Mouse (Mus musculus) left cerebral cortex, postnatal 4 days (tissue): ENCODE data around the gene Ybey. TPM values are rescaled to one million over a fixed set of nuclear protein-coding genes. Genes with fewer than 3 reads are reported as not detected.

Experiments
- DNase-seq: peaks from one replicate; pipeline ENCODE4 v3.0.0-alpha.2; 2022
- intact Hi-C: fragments of 180-260 bp; cut with DNase I; formaldehyde crosslinking; loops from one replicate; pipeline ENCODE4 v1.15.1; 2025
- total RNA-seq, 2 experiments: library from RNA; stranded (reverse); gene quantifications; 2 replicates each; pipeline ENCODE4 v1.2.3; 2021

Gene Ybey
- 1 to 10 TPM; 3.8 TPM for total RNA-seq

GRCm38 (mm10) chr10:76468203-76469162 is at the start of gene Ybey, which contains the start of gene Mcm3ap:
TSS of gene Ybey (minus strand) at chr10:76469114.
TSS of gene Mcm3ap (plus strand) at chr10:76468927.
- intact Hi-C loops = no loop called here

GRCm38 (mm10) chr10:76512965-76513583 is 44.2 kb upstream of the Ybey start:
- peak; percentile 87 for DNase-seq
- intact Hi-C loops = loop anchor here (10.0 kb wide), 1 partner anchor 88 kb away; no protein-coding TSS in a partner anchor

More at GRCm38 (mm10) chr10:76468203-76469162, at the start of gene Ybey, which contains the start of gene Mcm3ap:
- peak; percentile 90 for DNase-seq

GRCm38 (mm10) chr10:76505865-76506264 is 37.0 kb upstream of the Ybey start:
- DNase-seq = no peak
- intact Hi-C loops = no loop called here

GRCm38 (mm10) chr10:76504271-76504943 is 35.5 kb upstream of the Ybey start:
- DNase-seq = no peak
- intact Hi-C loops = no loop called here

GRCm38 (mm10) chr10:76497522-76497921 is 28.6 kb upstream of the Ybey start:
- no peak for DNase-seq
- intact Hi-C loops = no loop called here

GRCm38 (mm10) chr10:76496366-76496765 is 27.5 kb upstream of the Ybey start:
- intact Hi-C loops = no loop called here
- no peak for DNase-seq

- no peak for DNase-seq
- intact Hi-C loops = no loop called here
Observed at GRCm38 (mm10) chr10:76495501-76495900, 26.6 kb upstream of the Ybey start.

- intact Hi-C loops = no loop called here
- DNase-seq = no peak
Observed at GRCm38 (mm10) chr10:76493527-76493926, 24.6 kb upstream of the Ybey start.

GRCm38 (mm10) chr10:76489205-76489604 is 20.3 kb upstream of the Ybey start:
- intact Hi-C loops = loop anchor here (10.0 kb wide), 2 partner anchors 194 to 246 kb away; no protein-coding TSS in a partner anchor
- DNase-seq = no peak

GRCm38 (mm10) chr10:76488265-76488664 is 19.4 kb upstream of the Ybey start:
- DNase-seq = no peak
- intact Hi-C loops = loop anchor here (10.0 kb wide), 2 partner anchors 193 to 247 kb away; no protein-coding TSS in a partner anchor

GRCm38 (mm10) chr10:76486302-76486701 is 17.4 kb upstream of the Ybey start:
- DNase-seq = no peak
- intact Hi-C loops = loop anchor here (10.0 kb wide), 2 partner anchors 192 to 248 kb away; no protein-coding TSS in a partner anchor

GRCm38 (mm10) chr10:76481480-76481879 is 12.6 kb upstream of the Ybey start:
- no peak for DNase-seq
- intact Hi-C loops = loop anchor here (10.0 kb wide), 2 partner anchors 187 to 253 kb away; no protein-coding TSS in a partner anchor

- no peak for DNase-seq
- intact Hi-C loops = loop anchor here (10.0 kb wide), 2 partner anchors 186 to 254 kb away; no protein-coding TSS in a partner anchor
Observed at GRCm38 (mm10) chr10:76480851-76481250, 11.9 kb upstream of the Ybey start.

- DNase-seq = no peak
- intact Hi-C loops = no loop called here
Observed at GRCm38 (mm10) chr10:76473759-76474158, 4.8 kb upstream of the Ybey start.

GRCm38 (mm10) chr10:76462721-76463120 is 6.2 kb downstream of the Ybey start:
- intact Hi-C loops = no loop called here
- DNase-seq = no peak

- DNase-seq = no peak
- intact Hi-C loops = no loop called here
Observed at GRCm38 (mm10) chr10:76462312-76462711, 6.6 kb downstream of the Ybey start.

- intact Hi-C loops = no loop called here
Observed at GRCm38 (mm10) chr10:76461255-76461654, 7.7 kb downstream of the Ybey start.

GRCm38 (mm10) chr10:76455289-76455688 is 13.6 kb downstream of the Ybey start:
- DNase-seq = peak; percentile 58
- intact Hi-C loops = no loop called here

More at GRCm38 (mm10) chr10:76461255-76461654, 7.7 kb downstream of the Ybey start:
- DNase-seq = no peak

- intact Hi-C loops = no loop called here
Observed at GRCm38 (mm10) chr10:76448851-76449250, 20.1 kb downstream of the Ybey start, which contains the start of gene 2610028H24Rik. TSS of gene 2610028H24Rik (plus strand) at chr10:76449081.

GRCm38 (mm10) chr10:76447406-76448229 is 21.3 kb downstream of the Ybey start:
- intact Hi-C loops = no loop called here
- no peak for DNase-seq

More at GRCm38 (mm10) chr10:76448851-76449250, 20.1 kb downstream of the Ybey start, which contains the start of gene 2610028H24Rik:
- DNase-seq = no peak
